Mouse (Mus musculus): ENCODE data around the gene Papss2.

GRCm38 (mm10) chr19:32627631-32628030 lies 32.0 kb downstream of the Papss2 start:
- TF ChIP-seq CTCF (conservative IDR thresholded peaks at IDR 0.05; ENCODE audit: low read length), result no peak
- no peak for TF ChIP-seq POU5F1 (IDR thresholded peaks at IDR 0.05; ENCODE audit: borderline replicate concordance, low read length)
- no peak for TF ChIP-seq NANOG (IDR thresholded peaks at IDR 0.05; ENCODE audit: borderline replicate concordance, low read length)

Measured in E14TG2a.4 (cell line).